Mouse (Mus musculus): ENCODE measurements around the gene Cand2.

The Cand2 gene

DNA sequence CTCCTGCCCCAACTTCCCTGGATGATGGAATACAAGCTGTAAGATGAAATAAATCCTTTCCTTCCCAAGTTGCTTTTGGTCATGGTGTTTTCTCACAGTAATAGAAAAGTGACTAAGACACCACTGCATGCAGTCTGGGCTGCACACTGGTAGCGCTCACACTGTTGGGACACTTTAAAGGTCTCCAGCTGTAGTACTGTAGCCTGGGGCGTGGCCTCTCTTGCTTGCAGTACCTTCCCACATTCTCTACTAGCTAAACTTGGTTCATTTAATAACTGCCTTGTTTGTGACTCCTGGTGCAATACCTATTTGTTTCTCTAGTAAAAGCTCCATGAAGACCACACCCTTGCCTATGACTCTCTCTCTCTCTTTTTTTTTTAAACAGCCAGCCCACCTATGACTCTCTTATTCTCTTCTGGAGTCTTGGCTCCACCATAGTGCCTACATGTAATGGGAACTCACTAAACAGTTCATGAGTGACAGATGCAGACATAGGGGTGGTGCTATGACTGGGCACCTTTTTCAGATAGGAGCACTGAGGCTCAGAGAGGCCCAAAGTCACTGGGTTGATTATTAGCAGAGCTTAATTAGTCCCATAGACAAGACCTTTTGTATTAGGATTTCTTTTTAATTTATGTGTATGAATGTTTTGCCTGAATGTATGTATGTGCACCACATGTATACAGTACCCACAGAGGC is 58.0 kb downstream of the Cand2 start:
- DNase-seq: no peak

DNA sequence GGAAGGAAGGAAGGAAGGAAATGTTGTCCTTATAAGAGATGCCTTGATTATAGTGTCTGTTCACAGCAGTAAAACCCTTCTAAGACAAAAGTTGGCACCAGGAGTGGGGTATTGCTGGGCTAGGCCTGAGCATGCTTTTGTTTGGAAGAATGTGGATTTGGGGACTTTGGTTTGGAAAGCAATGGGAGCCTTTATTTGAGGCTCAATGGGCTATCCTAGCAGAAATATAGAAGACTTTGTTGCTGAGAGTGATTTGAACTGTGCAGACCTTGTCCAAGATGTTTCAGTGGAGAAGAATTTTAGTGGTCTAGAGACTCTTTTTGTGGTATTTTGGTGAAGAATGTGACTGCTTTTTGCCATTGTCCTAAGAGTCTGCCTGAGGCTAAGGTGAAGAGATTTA is 59.5 kb downstream of the Cand2 start:
- no peak for DNase-seq

DNA sequence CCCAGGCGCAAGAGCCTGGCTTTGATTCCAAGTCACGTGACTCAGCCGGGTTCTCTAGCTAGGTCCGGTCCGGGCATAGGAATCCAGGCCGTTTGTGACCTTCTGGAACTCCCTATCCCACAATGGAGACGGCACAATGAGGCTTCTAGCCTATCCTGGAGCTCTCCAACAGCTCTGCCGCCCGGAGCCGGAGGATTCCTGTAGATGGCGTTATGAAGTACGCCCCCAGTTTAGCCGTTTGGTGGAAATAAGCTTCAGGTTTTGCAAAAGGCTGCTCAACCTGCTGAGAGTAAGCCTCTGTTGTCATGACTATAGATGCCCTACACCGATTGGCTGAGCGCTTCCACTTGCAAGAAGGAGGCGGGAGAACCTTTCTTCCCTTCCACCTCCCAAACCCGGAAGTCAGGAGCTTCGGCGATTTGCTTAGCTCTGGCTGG is 63.8 kb downstream of the Cand2 start, which contains the start of gene Efcab12:
Gene Efcab12 (minus strand): TSS at position 252 of the 437 bp plus-strand sequence.
- DNase-seq: peak; percentile 74

DNA sequence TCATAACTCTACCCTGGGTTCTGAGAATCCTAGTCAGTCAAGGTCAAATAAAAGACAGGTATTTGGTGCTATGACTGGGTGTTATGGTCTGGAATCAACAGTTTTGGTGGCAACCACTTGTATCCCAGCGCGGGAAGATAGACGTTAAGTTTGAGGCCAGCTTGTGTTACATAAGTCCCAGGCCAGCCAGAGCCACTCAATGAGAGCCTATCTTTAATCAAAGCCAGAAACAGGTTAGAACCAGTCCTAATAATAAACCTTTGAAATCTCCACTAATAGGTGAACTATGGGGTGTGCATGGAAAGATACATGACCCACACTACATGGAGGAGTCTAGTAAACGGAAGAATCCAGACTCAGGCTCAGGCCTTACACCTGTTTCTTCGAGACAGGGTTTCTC is 64.4 kb downstream of the Cand2 start:
- no peak for DNase-seq

DNA sequence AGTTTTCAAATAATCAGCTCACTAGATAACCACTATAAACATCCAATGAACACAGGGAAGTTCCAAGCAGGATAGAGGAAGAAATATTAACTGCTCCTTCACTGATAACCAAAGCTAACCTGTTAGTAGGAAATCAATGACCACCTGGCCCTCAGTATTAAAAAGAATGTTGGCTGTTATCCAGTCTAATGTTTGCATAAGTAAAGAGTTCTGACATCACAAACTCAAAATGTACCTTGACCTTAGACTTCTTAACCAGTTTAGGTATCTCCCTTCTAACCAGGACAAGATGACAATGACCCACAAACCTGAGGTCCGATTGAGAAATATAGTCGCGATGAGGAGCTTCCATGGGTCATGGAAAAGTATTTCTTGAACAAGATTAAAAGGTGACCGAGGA is 70.7 kb downstream of the Cand2 start:
- no peak for DNase-seq

DNA sequence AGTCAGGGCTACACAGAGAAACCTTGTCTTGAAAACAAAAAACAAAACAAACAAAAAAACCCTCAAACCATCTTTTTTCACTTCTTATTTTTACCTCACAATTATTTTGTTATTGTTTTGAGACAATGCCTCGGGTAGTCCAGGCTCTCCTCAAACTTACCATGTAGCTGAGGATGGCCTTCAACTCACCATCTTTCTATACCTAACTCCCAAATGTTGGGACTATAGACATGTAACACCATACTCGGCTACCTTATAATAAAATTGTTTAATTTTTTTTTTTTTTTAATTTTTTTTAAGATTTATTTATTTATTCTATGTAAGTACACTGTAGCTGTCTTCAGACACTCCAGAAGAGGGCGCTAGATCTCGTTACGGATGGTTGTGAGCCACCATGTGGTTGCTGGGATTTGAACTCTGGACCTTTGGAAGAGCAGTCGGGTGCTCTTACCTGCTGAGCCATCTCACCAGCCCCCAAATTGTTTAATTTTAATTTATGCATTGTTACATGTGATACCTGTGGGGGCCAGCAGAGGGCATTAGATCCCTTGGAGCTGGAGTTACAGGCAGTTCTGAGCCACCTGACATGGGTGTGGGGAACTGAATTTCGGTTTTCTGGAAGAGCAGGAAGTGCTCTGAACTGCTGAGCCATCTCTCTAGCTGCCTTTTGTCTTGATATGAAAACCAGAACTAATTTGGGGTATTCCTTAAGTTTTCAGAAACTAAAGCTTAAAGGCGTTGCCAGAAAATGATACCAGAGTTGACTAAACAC is 72.5 kb downstream of the Cand2 start:
- DNase-seq: peak; percentile 82

DNA sequence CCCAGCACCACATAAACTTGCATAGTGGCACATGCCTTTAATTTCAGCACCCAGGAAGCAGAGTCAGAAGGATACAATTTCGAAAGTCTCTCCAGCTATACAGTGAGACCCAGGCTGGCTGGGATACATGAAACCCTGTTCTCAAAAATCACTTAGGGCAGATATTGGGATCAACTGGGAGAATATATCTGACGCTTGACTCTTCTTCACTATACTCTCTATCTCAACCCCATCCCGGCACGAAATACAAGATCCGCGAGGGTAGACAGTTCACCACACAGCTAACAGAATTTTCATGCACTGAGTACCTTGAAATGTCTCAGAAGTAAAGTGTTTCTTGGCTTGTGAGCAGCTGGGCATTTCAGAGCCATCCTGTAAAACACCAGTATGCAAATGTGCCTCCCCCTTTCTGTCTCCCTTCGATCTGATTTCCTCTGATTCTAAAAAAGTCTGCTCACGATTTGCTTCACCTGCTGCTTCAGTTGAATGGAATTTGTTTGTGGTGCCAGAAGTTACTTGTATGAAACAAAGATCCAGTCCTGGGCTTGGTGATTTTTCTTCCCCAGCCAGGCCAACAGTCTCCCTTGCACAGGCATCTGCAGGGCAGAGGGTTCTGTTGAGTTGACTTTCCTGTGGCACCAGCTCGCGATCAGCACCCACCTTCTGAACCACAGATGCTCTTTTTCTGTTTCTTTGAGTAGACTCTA is 74.4 kb downstream of the Cand2 start:
- no peak for DNase-seq

DNA sequence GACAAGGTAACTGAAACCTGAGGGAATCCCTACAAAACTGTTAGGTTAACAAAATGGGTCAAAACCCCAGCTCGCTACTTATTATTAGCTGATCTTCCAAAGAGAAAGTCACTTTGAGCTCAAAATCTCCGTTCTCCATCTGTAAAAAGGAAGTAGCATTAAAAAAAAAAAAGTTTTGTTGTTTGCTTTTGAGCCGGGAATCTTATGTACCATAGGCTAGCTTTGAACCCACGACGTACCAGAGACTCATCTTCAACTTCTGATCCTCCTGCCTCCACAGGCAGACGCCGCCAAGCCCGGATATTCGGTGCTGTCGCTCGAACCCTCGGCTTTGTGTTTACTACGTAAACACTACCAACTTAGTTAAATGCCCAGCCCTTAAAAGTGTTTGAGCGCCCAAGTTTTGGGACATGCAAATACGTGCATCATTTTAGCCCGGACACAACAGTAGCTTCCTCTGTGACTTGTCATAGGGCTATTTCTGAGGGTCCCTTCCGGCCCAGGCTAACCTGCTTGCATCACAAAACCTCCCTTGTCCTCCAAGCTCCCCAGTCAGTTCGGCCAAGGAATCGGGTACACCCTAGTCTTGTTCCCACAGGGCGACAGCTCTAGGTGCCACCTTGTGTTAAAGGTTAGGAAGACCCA is 78.2 kb downstream of the Cand2 start:
- peak; percentile 49 for DNase-seq

DNA sequence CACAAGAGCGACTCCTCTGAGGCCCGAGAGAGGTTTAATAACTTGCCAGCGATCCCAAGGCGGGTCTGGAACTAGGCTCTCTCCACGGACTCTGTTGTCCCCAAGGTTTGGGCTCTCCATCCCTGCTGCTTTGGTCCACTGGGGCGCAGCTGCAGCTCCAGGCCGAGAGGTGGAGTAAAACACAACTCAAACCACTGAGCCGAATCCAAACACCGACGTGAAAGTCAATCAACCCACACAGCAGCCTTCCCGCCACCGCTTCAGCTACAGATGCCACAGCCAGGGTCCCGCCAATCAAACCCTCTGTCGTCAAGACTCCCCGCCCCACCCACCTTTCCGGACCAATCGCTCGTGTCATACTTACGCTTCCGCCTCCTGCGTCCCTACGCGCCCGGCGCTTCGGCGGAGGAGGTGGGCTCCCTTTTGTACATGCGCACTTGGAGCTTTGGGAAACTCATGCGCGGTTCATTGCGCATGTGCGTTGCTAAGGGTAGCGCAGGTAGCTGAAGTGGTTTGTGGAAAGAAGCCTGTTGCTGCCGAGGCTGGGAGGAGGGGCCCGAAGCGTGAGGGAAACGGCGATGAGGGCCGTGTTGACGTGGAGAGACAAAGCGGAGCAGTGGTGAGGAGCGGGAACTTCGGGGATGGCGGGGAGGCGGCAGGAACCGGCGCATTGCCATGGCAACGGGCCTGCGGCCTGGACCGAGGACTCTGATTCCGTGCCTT is 78.9 kb downstream of the Cand2 start, which contains the start of the genes Mbd4 and Ift122:
Gene Mbd4 (minus strand): TSS at position 281 of the 723 bp plus-strand sequence.
Gene Ift122 (plus strand): TSS at position 380 of the 723 bp plus-strand sequence.
- DNase-seq: peak; percentile 96

DNA sequence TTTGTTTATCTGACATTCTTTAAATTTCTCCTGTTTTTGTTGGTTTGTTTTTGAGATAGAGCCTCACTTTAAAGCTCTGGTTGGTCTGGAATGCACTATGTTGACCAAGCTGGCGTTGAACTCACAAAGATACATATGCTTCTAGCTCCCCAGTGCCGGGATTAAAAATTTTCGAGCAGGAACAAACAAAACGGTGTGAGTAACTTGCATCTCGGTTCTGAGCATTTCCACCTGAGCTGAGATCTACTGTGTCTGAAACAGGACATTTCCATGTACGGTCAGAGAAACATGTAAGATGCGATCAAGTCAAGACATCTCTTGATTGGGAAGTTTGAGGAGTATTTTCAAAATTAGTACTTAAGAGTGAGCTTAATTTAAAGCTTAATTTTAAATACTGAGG is 79.6 kb downstream of the Cand2 start:
- DNase-seq: no peak

DNA sequence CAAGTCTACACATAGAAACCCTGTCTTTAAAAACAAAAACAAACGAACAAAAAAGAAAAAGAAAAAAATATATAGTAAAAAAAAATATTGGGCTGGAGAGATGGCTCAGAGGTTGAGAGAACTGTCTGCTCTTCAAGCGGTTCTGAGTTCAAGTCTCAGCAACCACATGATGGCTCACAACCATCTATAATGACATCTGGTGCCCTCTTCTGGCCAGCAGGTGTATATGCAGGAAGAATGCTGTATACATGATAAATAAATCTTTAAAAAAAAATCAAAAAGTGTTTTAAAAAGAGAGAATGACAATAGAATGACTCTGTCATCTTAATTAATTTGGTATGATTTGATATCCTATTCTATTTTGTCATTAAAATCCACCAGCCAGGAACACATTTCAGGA is 80.1 kb downstream of the Cand2 start:
- peak; percentile 61 for DNase-seq
